22 mouse cellular contexts compared by ENCODE assay signal in genomic region chr5:77129907-77130306, GRCm38 (mm10). TPM values are rescaled to one million over a fixed set of nuclear protein-coding genes. Genes with fewer than 3 reads are reported as not detected.
DNase-seq lines count a peak whose midpoint lies in the region; ATAC-seq and TF ChIP-seq lines count a peak whose summit lies in the region.
"Had no signal": no experiment of that assay in that cellular context is flagged by ENCODE, and none has a peak within 500 bp of the region (broad histone marks: within the 10 kb centered on the region; RNA-seq: fewer than 3 reads in every experiment).

No protein-coding gene starts in this region.

- peak overlapping the region; percentile 43 for H3K4me2 ChIP-seq in heart, embryonic 15.5 days
- H3K4me2 ChIP-seq in lung, postnatal 0 days (replicated peaks; ENCODE audit: low read depth, low read length): no peak overlapping the region
- H3K4me2 ChIP-seq: forebrain, embryonic 13.5 days; limb, embryonic 15.5 days; midbrain, embryonic 15.5 days; neural tube, embryonic 12.5 days had no signal

- peaks cover 40% of the 10 kb centered on the region for H3K4me1 ChIP-seq in heart, embryonic 15.5 days (replicated peaks)
- peaks cover under 1% of the 10 kb centered on the region; the same call in 1 of the 2 replicates for H3K4me1 ChIP-seq in lung, postnatal 0 days (ENCODE audit: insufficient read depth, low read depth, low read length)
- H3K4me1 ChIP-seq: forebrain, embryonic 13.5 days; midbrain, embryonic 15.5 days; neural tube, embryonic 12.5 days had no signal

- ATAC-seq in heart, embryonic 15.5 days (replicated peaks; ENCODE audit: insufficient number of reproducible peaks, insufficient read depth, low FRiP score, low read depth): peak; percentile 55
- ATAC-seq in lung, postnatal 0 days: peak; percentile 72
- peak; percentile 9; the same call in 1 of the 2 replicates for ATAC-seq in megakaryocyte-erythroid progenitor cell, adult 5-6 weeks (replicated peaks; ENCODE audit: low FRiP score, low TSS enrichment, poor library complexity, severe bottlenecking)
- ATAC-seq: forebrain, embryonic 13.5 days; hindbrain, postnatal 0 days; midbrain, embryonic 15.5 days had no signal

- no peaks in the 10 kb centered on the region for H3K9me3 ChIP-seq in heart, embryonic 15.5 days (replicated peaks)
- no peaks in the 10 kb centered on the region for H3K9me3 ChIP-seq in lung, postnatal 0 days (ENCODE audit: low read length)
- H3K9me3 ChIP-seq: limb, embryonic 15.5 days; midbrain, embryonic 15.5 days; neural tube, embryonic 12.5 days had no signal

- WGBS in heart, embryonic 15.5 days: 21% methylated on average over 2 of the region's 2 CpGs
- WGBS in lung, postnatal 0 days: 37% methylated on average over 2 of the region's 2 CpGs

- H3K9ac ChIP-seq in heart, embryonic 15.5 days: no peak overlapping the region
- H3K9ac ChIP-seq in lung, postnatal 0 days (replicated peaks; ENCODE audit: low read depth): no peak overlapping the region
- H3K9ac ChIP-seq: forebrain, embryonic 13.5 days; limb, embryonic 15.5 days; midbrain, embryonic 15.5 days; neural tube, embryonic 12.5 days had no signal

- H3K36me3 ChIP-seq in heart, embryonic 15.5 days: no peaks in the 10 kb centered on the region
- no peaks in the 10 kb centered on the region for H3K36me3 ChIP-seq in lung, postnatal 0 days (ENCODE audit: insufficient read depth, low read length)
- H3K36me3 ChIP-seq: limb, embryonic 15.5 days; midbrain, embryonic 15.5 days; neural tube, embryonic 12.5 days had no signal

- H3K4me3 ChIP-seq in heart, embryonic 15.5 days: no peak overlapping the region
- H3K4me3 ChIP-seq in lung, postnatal 0 days (ENCODE audit: low read depth, low read length): no peak overlapping the region
- H3K4me3 ChIP-seq: forebrain, embryonic 13.5 days; limb, embryonic 15.5 days; midbrain, embryonic 15.5 days; neural tube, embryonic 12.5 days had no signal

- H3K27me3 ChIP-seq in heart, embryonic 15.5 days: no peaks in the 10 kb centered on the region
- H3K27me3 ChIP-seq in lung, postnatal 0 days (replicated peaks; ENCODE audit: insufficient read depth, low read length): no peaks in the 10 kb centered on the region
- H3K27me3 ChIP-seq: limb, embryonic 15.5 days; neural tube, embryonic 12.5 days had no signal

- intact Hi-C loops in heart, postnatal 36 days (cut with DNase I): loop anchor here (5.0 kb wide), 1 partner anchor 38 kb away; no protein-coding TSS in a partner anchor

- TF ChIP-seq EP300 in lung, postnatal 0 days (IDR thresholded peaks at IDR 0.05): peak; percentile 94

- DNase-seq in heart, adult 9 months (ENCODE audit: low spot score in 2 of 2): peak; percentile 18 to 30
- DNase-seq in heart, postnatal 36 days: no peak
- no peak for DNase-seq in heart, adult 8-10 months (ENCODE audit: low spot score)
- peak; percentile 85 for DNase-seq in lung, postnatal 0 days (ENCODE audit: low spot score)
- no peak for DNase-seq in lung, postnatal 36 days
- DNase-seq in layer of hippocampus, adult 11-12 months (ENCODE audit: low spot score): no peak
- DNase-seq: adrenal gland, postnatal 25 days; cerebellum, adult 8-10 months; cerebellum, postnatal 36 days; embryo, embryonic 11 days; gastrocnemius, postnatal 36 days; kidney, adult 2 months; left cerebral cortex, postnatal 4 days; right cerebral cortex, postnatal 14 days had no signal

- TF ChIP-seq CTCF in lung, postnatal 0 days (IDR thresholded peaks at IDR 0.05): no peak

- H3K27ac ChIP-seq in heart, embryonic 15.5 days: peak overlapping the region; percentile 94
- H3K27ac ChIP-seq in lung, postnatal 0 days (ENCODE audit: low read length): peak overlapping the region; percentile 85
- H3K27ac ChIP-seq: forebrain, embryonic 13.5 days; hindbrain, postnatal 0 days; kidney, postnatal 0 days; limb, embryonic 15.5 days; midbrain, embryonic 15.5 days; neural tube, embryonic 12.5 days had no signal

RNA-seq across cellular contexts. Expression of gene Hopx, which starts 15.0 kb away (rescaled TPM):
- total RNA-seq in heart, postnatal 36 days (2021): 100 to 1,000 TPM; 405 to 444 TPM
- 16.0 and 23.6 TPM in 2 replicates for polyA plus RNA-seq in heart, embryonic 15.5 days (2015; fragmentation: Nextera tagmentation; extraction: Ambion mirVana)
- 100 to 1,000 TPM; 354 to 475 (median 429) TPM for total RNA-seq in heart, adult 8-10 months (2022)
- polyA plus RNA-seq in lung, postnatal 0 days (2015; fragmentation: Nextera tagmentation; extraction: Ambion mirVana): 49.0 and 49.5 TPM in 2 replicates
- 1.9 and 4.7 TPM in 2 replicates for total RNA-seq in megakaryocyte-erythroid progenitor cell, adult 5-6 weeks (2014; fragmentation: Nextera tagmentation)
- total RNA-seq in megakaryocyte-erythroid progenitor cell, adult 5-6 weeks (2017): 1.3 and 2.4 TPM in 2 replicates

Comparison
In these comparisons a context has a peak if more than half of its experiments do, and no peak if none do; other contexts are left out.
1. DNase-seq: peak in heart, adult 9 months (2 of 2) and lung, postnatal 0 days (single experiment); none in heart, postnatal 36 days (0 of 2), heart, adult 8-10 months (single experiment), lung, postnatal 36 days (single experiment) and layer of hippocampus, adult 11-12 months (single experiment).
2. ATAC-seq: peak in every context shown above with its lines; median percentile 72 in lung, postnatal 0 days; 55 in heart, embryonic 15.5 days; 9 in megakaryocyte-erythroid progenitor cell, adult 5-6 weeks.
3. RNA of gene Hopx, which starts 15.0 kb away (total RNA-seq): 405 to 444 TPM in heart, postnatal 36 days and 354 to 475 TPM in heart, adult 8-10 months; 1.3 to 4.7 TPM in megakaryocyte-erythroid progenitor cell, adult 5-6 weeks; every median in the first group is over 10 times any median in the second.